Mouse (Mus musculus) limb, embryonic 10.5 days (tissue): ENCODE results near the gene Ostf1. TPM values are rescaled to one million over a fixed set of nuclear protein-coding genes. Genes with fewer than 3 reads are reported as not detected.
A peak's percentile ranks its signal among the peaks of the same experiment; 100 is the strongest.
"Not testable (repeated sequence)": the region's sequence is repeated elsewhere in the genome, so short reads cannot be mapped to it uniquely, and the experiment has no call there.

ENCODE experiments used
- DNase-seq: peaks from one replicate; pipeline ENCODE4 v3.0.0-alpha.2; 2017; ENCODE audit warnings: low spot score
- H3K27ac ChIP-seq: fragments of 300-500 bp; sonication (generic); 2 replicates; pipeline ENCODE4 v1.5.1; 2016; ENCODE audit warnings: mild to moderate bottlenecking
- H3K27me3 ChIP-seq: fragments of 300-500 bp; sonication (generic); 2 replicates; pipeline ENCODE4 v1.6.1; 2016; ENCODE audit warnings: low read depth, mild to moderate bottlenecking; ENCODE audit not compliant: poor library complexity, severe bottlenecking
- H3K36me3 ChIP-seq: fragments of 300-500 bp; sonication (generic); 2 replicates; pipeline ENCODE4 v1.6.1; 2016; ENCODE audit warnings: mild to moderate bottlenecking, moderate library complexity
- H3K4me1 ChIP-seq: fragments of 300-500 bp; sonication (generic); 2 replicates; pipeline ENCODE4 v1.6.1; 2016
- H3K4me3 ChIP-seq: fragments of 300-500 bp; sonication (generic); 2 replicates; pipeline ENCODE4 v1.5.1; 2016; ENCODE audit warnings: mild to moderate bottlenecking, moderate library complexity
- H3K9me3 ChIP-seq: fragments of 300-500 bp; sonication (generic); replicated peaks from 2 replicates; pipeline ENCODE4 v1.6.1; 2016; ENCODE audit warnings: mild to moderate bottlenecking
- WGBS: fragments of 180-500 bp; shearing (Covaris S2); methylation state at CpG from one replicate; pipeline ENCODE4 v1.1.7; 2016; 5-methylcytosine and 5-hydroxymethylcytosine counted together
- polyA plus RNA-seq: library from polyadenylated mRNA; unstranded; fragments of >200 nt; fragmentation: Nextera tagmentation; extraction: Ambion mirVana; gene quantifications from 2 replicates; pipeline ENCODE4 v1.2.1, GENCODE M21; 2016

Ostf1 gene
- polyA plus RNA-seq, 1 experiment from 2014 or later: 32.0 TPM

- peaks cover 17% of the 10 kb centered on the region for H3K4me1 ChIP-seq
- no peaks in the 10 kb centered on the region for H3K27me3 ChIP-seq
- DNase-seq: no peak
- H3K27ac ChIP-seq: no peak overlapping the region
- no peaks in the 10 kb centered on the region for H3K9me3 ChIP-seq
- WGBS: 94% methylated on average over 8 of the region's 8 CpGs
- H3K4me3 ChIP-seq: no peak overlapping the region
- no peaks in the 10 kb centered on the region for H3K36me3 ChIP-seq
These were observed 42.3 kb downstream of the Ostf1 start for GRCm38 (mm10) chr19:18589276-18589675.

GRCm38 (mm10) chr19:18588801-18589200 is 42.8 kb downstream of the Ostf1 start:
- H3K9me3 ChIP-seq, H3K27me3 ChIP-seq, DNase-seq, H3K4me3 ChIP-seq, H3K27ac ChIP-seq, H3K36me3 ChIP-seq: not testable (repeated sequence)
- WGBS: 95% methylated on average over 10 of the region's 10 CpGs
- H3K4me1 ChIP-seq: peaks cover 17% of the 10 kb centered on the region

- H3K36me3 ChIP-seq: no peaks in the 10 kb centered on the region
- H3K27me3 ChIP-seq: no peaks in the 10 kb centered on the region
- no peak overlapping the region for H3K4me3 ChIP-seq
- H3K9me3 ChIP-seq: no peaks in the 10 kb centered on the region
- H3K4me1 ChIP-seq: peaks cover 17% of the 10 kb centered on the region
- 90% methylated on average over 1 of the region's 1 CpGs for WGBS
- H3K27ac ChIP-seq: no peak overlapping the region
- DNase-seq: no peak
These were observed 43.4 kb downstream of the Ostf1 start for GRCm38 (mm10) chr19:18588243-18588642.

GRCm38 (mm10) chr19:18587118-18587517 is 44.5 kb downstream of the Ostf1 start:
- Histone ChIP-seq H3K27me3 (no peaks in the 10 kb centered on the region), H3K9me3 (no peaks in the 10 kb centered on the region), H3K4me1 (peaks cover 17% of the 10 kb centered on the region), H3K4me3 (no peak overlapping the region), H3K36me3 (no peaks in the 10 kb centered on the region), H3K27ac (peak overlapping the region; percentile 53; the same call in 1 of the 2 replicates)
- no peak for DNase-seq
- WGBS: 85% methylated on average over 9 of the region's 9 CpGs

GRCm38 (mm10) chr19:18584621-18585020 is 47.0 kb downstream of the Ostf1 start:
- H3K4me1 ChIP-seq: peaks cover 10% of the 10 kb centered on the region
- H3K9me3 ChIP-seq: no peaks in the 10 kb centered on the region
- H3K4me3 ChIP-seq: no peak overlapping the region
- no peaks in the 10 kb centered on the region for H3K27me3 ChIP-seq
- WGBS: 93% methylated on average over 7 of the region's 7 CpGs
- no peak for DNase-seq
- no peaks in the 10 kb centered on the region for H3K36me3 ChIP-seq
- no peak overlapping the region for H3K27ac ChIP-seq

GRCm38 (mm10) chr19:18583706-18584105 is 47.9 kb downstream of the Ostf1 start:
- Histone ChIP-seq H3K27me3 (no peaks in the 10 kb centered on the region), H3K4me3 (no peak overlapping the region), H3K36me3 (no peaks in the 10 kb centered on the region), H3K9me3 (no peaks in the 10 kb centered on the region), H3K27ac (no peak overlapping the region), H3K4me1 (peaks cover 14% of the 10 kb centered on the region)
- DNase-seq: no peak
- 97% methylated on average over 4 of the region's 4 CpGs for WGBS

- Histone ChIP-seq H3K27me3 (no peaks in the 10 kb centered on the region), H3K27ac (no peak overlapping the region), H3K4me1 (peaks cover 22% of the 10 kb centered on the region), H3K4me3 (no peak overlapping the region), H3K36me3 (no peaks in the 10 kb centered on the region), H3K9me3 (no peaks in the 10 kb centered on the region)
- 88% methylated on average over 6 of the region's 6 CpGs for WGBS
- no peak for DNase-seq
These were observed 48.7 kb downstream of the Ostf1 start for GRCm38 (mm10) chr19:18582887-18583286.

- Histone ChIP-seq H3K9me3 (no peaks in the 10 kb centered on the region), H3K4me3 (no peak overlapping the region), H3K4me1 (peaks cover 29% of the 10 kb centered on the region), H3K27me3 (no peaks in the 10 kb centered on the region), H3K36me3 (no peaks in the 10 kb centered on the region), H3K27ac (no peak overlapping the region)
- DNase-seq: no peak
- 94% methylated on average over 9 of the region's 9 CpGs for WGBS
These were observed 49.4 kb downstream of the Ostf1 start for GRCm38 (mm10) chr19:18582226-18582625.

- Histone ChIP-seq H3K27me3 (no peaks in the 10 kb centered on the region), H3K36me3 (no peaks in the 10 kb centered on the region), H3K4me1 (peaks cover 21% of the 10 kb centered on the region), H3K27ac (no peak overlapping the region), H3K4me3 (no peak overlapping the region), H3K9me3 (no peaks in the 10 kb centered on the region)
- 96% methylated on average over 16 of the region's 16 CpGs for WGBS
- no peak for DNase-seq
These were observed 50.6 kb downstream of the Ostf1 start for GRCm38 (mm10) chr19:18581046-18581445.

- DNase-seq: no peak
- Histone ChIP-seq H3K36me3 (no peaks in the 10 kb centered on the region), H3K27ac (no peak overlapping the region), H3K4me3 (no peak overlapping the region), H3K9me3 (no peaks in the 10 kb centered on the region), H3K27me3 (no peaks in the 10 kb centered on the region), H3K4me1 (peaks cover 21% of the 10 kb centered on the region)
- 87% methylated on average over 1 of the region's 1 CpGs for WGBS
These were observed 52.6 kb downstream of the Ostf1 start for GRCm38 (mm10) chr19:18579012-18579358.

- Histone ChIP-seq H3K27ac (0 out of 2 replicates have a peak overlapping the region, but pooled peaks have one; percentile 19), H3K9me3 (no peaks in the 10 kb centered on the region), H3K27me3 (no peaks in the 10 kb centered on the region), H3K4me1 (peaks cover 21% of the 10 kb centered on the region), H3K36me3 (no peaks in the 10 kb centered on the region), H3K4me3 (no peak overlapping the region)
- peak; percentile 36 for DNase-seq
- WGBS: 55% methylated on average over 17 of the region's 17 CpGs
These were observed 53.2 kb downstream of the Ostf1 start for GRCm38 (mm10) chr19:18578216-18579011.

- Histone ChIP-seq H3K4me1 (peaks cover 21% of the 10 kb centered on the region), H3K27ac (no peak overlapping the region), H3K36me3 (no peaks in the 10 kb centered on the region), H3K9me3 (no peaks in the 10 kb centered on the region), H3K4me3 (no peak overlapping the region), H3K27me3 (no peaks in the 10 kb centered on the region)
- 89% methylated on average over 5 of the region's 5 CpGs for WGBS
- DNase-seq: no peak
These were observed 54.3 kb downstream of the Ostf1 start for GRCm38 (mm10) chr19:18577348-18577747.

GRCm38 (mm10) chr19:18575891-18576290 is 55.7 kb downstream of the Ostf1 start:
- Histone ChIP-seq H3K9me3 (no peaks in the 10 kb centered on the region), H3K27me3 (no peaks in the 10 kb centered on the region), H3K36me3 (no peaks in the 10 kb centered on the region), H3K27ac (no peak overlapping the region), H3K4me3 (no peak overlapping the region), H3K4me1 (peaks cover 21% of the 10 kb centered on the region)
- WGBS: 94% methylated on average over 3 of the region's 3 CpGs
- DNase-seq: no peak

- DNase-seq: no peak
- 83% methylated on average over 5 of the region's 5 CpGs for WGBS
- H3K4me1 ChIP-seq: peaks cover 18% of the 10 kb centered on the region
- H3K4me3 ChIP-seq: no peak overlapping the region
- no peak overlapping the region for H3K27ac ChIP-seq
- no peaks in the 10 kb centered on the region for H3K27me3 ChIP-seq
- no peaks in the 10 kb centered on the region for H3K36me3 ChIP-seq
- no peaks in the 10 kb centered on the region for H3K9me3 ChIP-seq
These were observed 57.7 kb downstream of the Ostf1 start for GRCm38 (mm10) chr19:18573907-18574306.
